Mouse (Mus musculus): Measurements from ENCODE around the gene Ercc8. TPM values are rescaled to one million over a fixed set of nuclear protein-coding genes. Genes with fewer than 3 reads are reported as not detected.

Ercc8 gene
- polyA plus RNA-seq, 1 experiment from 2014 or later = 19.4 TPM

GRCm38 (mm10) chr13:108144086-108144485, 14.4 kb upstream of the Ercc8 start:
- no peaks in the 10 kb centered on the region for H3K4me1 ChIP-seq (replicated peaks; ENCODE audit: control insufficient read depth, insufficient read depth, low read length)
- 89% methylated on average over 8 of the region's 8 CpGs for WGBS

GRCm38 (mm10) chr13:108151782-108152181, 6.7 kb upstream of the Ercc8 start:
- Histone ChIP-seq H3K4me3 (ENCODE audit: low read depth, low read length) (no peak overlapping the region), H3K27ac (ENCODE audit: low read depth) (no peak overlapping the region), H3K4me1 (replicated peaks; ENCODE audit: control insufficient read depth, insufficient read depth, low read length) (no peaks in the 10 kb centered on the region), H3K9me3 (ENCODE audit: control insufficient read depth, low read length) (no peaks in the 10 kb centered on the region), H3K36me3 (ENCODE audit: control insufficient read depth, insufficient read depth, low read length) (no peaks in the 10 kb centered on the region), H3K27me3 (replicated peaks; ENCODE audit: control insufficient read depth, insufficient read depth, low read length) (no peaks in the 10 kb centered on the region), H3K4me2 (ENCODE audit: low read length) (no peak overlapping the region), H3K9ac (ENCODE audit: low read length) (no peak overlapping the region)
- ATAC-seq (replicated peaks; ENCODE audit: low FRiP score, low TSS enrichment, low read depth) = no peak
- DNase-seq (ENCODE audit: low spot score) = no peak

More at GRCm38 (mm10) chr13:108144086-108144485, 14.4 kb upstream of the Ercc8 start:
- Histone ChIP-seq H3K9ac (ENCODE audit: low read length) (no peak overlapping the region), H3K4me3 (ENCODE audit: low read depth, low read length) (no peak overlapping the region), H3K4me2 (ENCODE audit: low read length) (no peak overlapping the region), H3K9me3 (ENCODE audit: control insufficient read depth, low read length) (no peaks in the 10 kb centered on the region), H3K36me3 (ENCODE audit: control insufficient read depth, insufficient read depth, low read length) (no peaks in the 10 kb centered on the region), H3K27me3 (replicated peaks; ENCODE audit: control insufficient read depth, insufficient read depth, low read length) (no peaks in the 10 kb centered on the region), H3K27ac (ENCODE audit: low read depth) (no peak overlapping the region)
- DNase-seq (ENCODE audit: low spot score) (no peak), ATAC-seq (replicated peaks; ENCODE audit: low FRiP score, low TSS enrichment, low read depth) (no peak)

DNA sequence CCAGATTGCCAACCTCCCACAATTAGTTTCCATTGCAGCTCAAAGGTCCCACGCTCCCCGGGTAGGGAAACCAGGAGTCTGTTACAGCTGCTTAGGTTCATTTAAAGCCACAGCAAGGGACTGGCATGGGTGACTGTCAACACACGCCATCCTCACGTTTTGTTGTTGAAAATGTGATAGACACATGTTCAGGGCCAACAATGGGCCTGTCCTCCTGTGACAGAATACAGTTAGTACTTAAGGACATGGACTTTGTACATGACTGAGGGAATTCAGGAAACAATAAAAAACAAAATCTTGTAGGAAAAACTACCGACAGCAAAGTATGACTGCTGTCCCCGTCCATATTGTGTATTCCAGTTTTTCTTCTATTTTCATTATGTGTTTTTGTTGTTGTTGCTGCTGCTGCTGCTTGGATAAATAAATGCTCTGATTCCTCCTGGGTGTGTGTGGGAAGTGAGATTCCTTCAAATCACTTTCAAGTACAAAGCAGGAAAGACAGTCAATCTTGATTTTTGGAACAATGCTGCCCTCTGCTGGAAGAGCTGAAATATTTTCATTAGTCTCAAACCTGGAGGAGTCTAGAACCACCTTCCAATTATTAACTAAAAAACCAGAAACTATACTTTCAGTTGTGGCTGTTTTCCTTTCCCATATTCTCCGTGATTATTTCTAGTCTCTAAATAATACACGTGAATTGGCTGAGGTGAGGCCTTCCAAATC, 5.7 kb upstream of the Ercc8 start:
- no peaks in the 10 kb centered on the region for H3K27me3 ChIP-seq (replicated peaks; ENCODE audit: control insufficient read depth, insufficient read depth, low read length)
- DNase-seq (ENCODE audit: low spot score) (peak; percentile 77), ATAC-seq (replicated peaks; ENCODE audit: low FRiP score, low TSS enrichment, low read depth) (no peak)
- no peak overlapping the region for H3K4me2 ChIP-seq (ENCODE audit: low read length)
- peaks cover 7% of the 10 kb centered on the region; the same call in 1 of the 2 replicates for H3K4me1 ChIP-seq (replicated peaks; ENCODE audit: control insufficient read depth, insufficient read depth, low read length)
- H3K4me3 ChIP-seq (ENCODE audit: low read depth, low read length) = no peak overlapping the region
- H3K9ac ChIP-seq (ENCODE audit: low read length) = no peak overlapping the region
- no peaks in the 10 kb centered on the region for H3K36me3 ChIP-seq (ENCODE audit: control insufficient read depth, insufficient read depth, low read length)
- H3K9me3 ChIP-seq (ENCODE audit: control insufficient read depth, low read length) = no peaks in the 10 kb centered on the region
- no peak overlapping the region for H3K27ac ChIP-seq (ENCODE audit: low read depth)
- WGBS = 60% methylated on average over 8 of the region's 8 CpGs

DNA sequence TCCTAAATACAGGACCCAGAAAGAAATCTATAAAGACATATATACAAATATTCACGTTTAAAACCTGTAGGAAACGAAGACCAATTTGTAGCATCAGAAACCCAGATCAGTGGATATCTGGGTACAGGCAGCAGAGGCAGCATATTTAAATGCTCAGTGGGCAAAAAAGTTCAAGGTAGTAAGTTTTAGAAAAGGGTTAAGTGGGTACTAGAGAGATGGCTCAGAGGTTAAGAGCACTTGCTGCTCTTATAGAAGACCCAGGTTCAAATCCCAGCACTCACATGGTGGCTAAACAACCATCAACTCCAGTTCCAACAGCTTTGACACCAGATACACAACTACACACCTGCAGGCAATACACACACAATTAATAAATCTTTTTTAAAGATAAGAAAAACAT, 1.4 kb upstream of the Ercc8 start:
- 80% methylated on average over 2 of the region's 2 CpGs for WGBS
- DNase-seq (ENCODE audit: low spot score) = no peak
- ATAC-seq (replicated peaks; ENCODE audit: low FRiP score, low TSS enrichment, low read depth) = no peak
- no peaks in the 10 kb centered on the region for H3K27me3 ChIP-seq (replicated peaks; ENCODE audit: control insufficient read depth, insufficient read depth, low read length)
- H3K9ac ChIP-seq (ENCODE audit: low read length) = no peak overlapping the region
- peaks cover 11% of the 10 kb centered on the region for H3K4me1 ChIP-seq (replicated peaks; ENCODE audit: control insufficient read depth, insufficient read depth, low read length)
- H3K4me3 ChIP-seq (ENCODE audit: low read depth, low read length) = 0 out of 2 replicates have a peak overlapping the region, but pooled peaks have one; percentile 72
- H3K4me2 ChIP-seq (ENCODE audit: low read length) = peak overlapping the region; percentile 67
- no peaks in the 10 kb centered on the region for H3K9me3 ChIP-seq (ENCODE audit: control insufficient read depth, low read length)
- H3K36me3 ChIP-seq (ENCODE audit: control insufficient read depth, insufficient read depth, low read length) = peaks cover 5% of the 10 kb centered on the region; the same call in 1 of the 2 replicates
- no peak overlapping the region for H3K27ac ChIP-seq (ENCODE audit: low read depth)

- Histone ChIP-seq H3K27me3 (replicated peaks; ENCODE audit: control insufficient read depth, insufficient read depth, low read length) (no peaks in the 10 kb centered on the region), H3K4me2 (ENCODE audit: low read length) (peak overlapping the region; percentile 67), H3K9me3 (ENCODE audit: control insufficient read depth, low read length) (no peaks in the 10 kb centered on the region), H3K36me3 (ENCODE audit: control insufficient read depth, insufficient read depth, low read length) (peaks cover 5% of the 10 kb centered on the region), H3K9ac (ENCODE audit: low read length) (peak overlapping the region; percentile 40), H3K4me1 (replicated peaks; ENCODE audit: control insufficient read depth, insufficient read depth, low read length) (peaks cover 11% of the 10 kb centered on the region), H3K27ac (ENCODE audit: low read depth) (no peak overlapping the region), H3K4me3 (ENCODE audit: low read depth, low read length) (peak overlapping the region; percentile 72)
- 2% methylated on average over 41 of the region's 42 CpGs for WGBS
- peak; percentile 13; the same call in 1 of the 2 replicates for ATAC-seq (replicated peaks; ENCODE audit: low FRiP score, low TSS enrichment, low read depth)
- peak; percentile 53 for DNase-seq (ENCODE audit: low spot score)
Observed at GRCm38 (mm10) chr13:108157732-108158464, 633 bp upstream of the Ercc8 start.

DNA sequence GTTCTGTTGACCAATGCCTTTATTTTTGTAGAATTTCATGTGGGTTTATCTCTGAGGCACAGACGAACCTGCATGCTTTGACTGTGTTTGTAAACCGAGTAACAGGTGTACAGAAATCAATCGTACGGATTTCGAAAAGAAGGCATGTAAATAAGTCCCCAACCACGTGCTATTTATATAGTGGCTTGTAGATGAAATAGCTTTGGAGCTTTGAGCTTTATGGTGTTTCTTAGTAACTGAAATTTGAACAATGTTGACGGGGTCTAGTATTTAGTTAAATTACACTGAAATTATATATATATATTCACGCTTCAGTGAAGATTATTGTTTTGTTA, 677 bp downstream of the Ercc8 start:
- Histone ChIP-seq H3K27me3 (replicated peaks; ENCODE audit: control insufficient read depth, insufficient read depth, low read length) (no peaks in the 10 kb centered on the region), H3K4me2 (ENCODE audit: low read length) (peak overlapping the region; percentile 96), H3K36me3 (ENCODE audit: control insufficient read depth, insufficient read depth, low read length) (peaks cover 5% of the 10 kb centered on the region), H3K9me3 (ENCODE audit: control insufficient read depth, low read length) (no peaks in the 10 kb centered on the region), H3K9ac (ENCODE audit: low read length) (peak overlapping the region; percentile 63), H3K4me3 (ENCODE audit: low read depth, low read length) (peak overlapping the region; percentile 72), H3K27ac (ENCODE audit: low read depth) (no peak overlapping the region), H3K4me1 (replicated peaks; ENCODE audit: control insufficient read depth, insufficient read depth, low read length) (peaks cover 11% of the 10 kb centered on the region)
- DNase-seq (ENCODE audit: low spot score) (no peak), ATAC-seq (replicated peaks; ENCODE audit: low FRiP score, low TSS enrichment, low read depth) (no peak)
- 6% methylated on average over 8 of the region's 8 CpGs for WGBS

GRCm38 (mm10) chr13:108159963-108160362, 1.4 kb downstream of the Ercc8 start:
- Histone ChIP-seq H3K4me3 (ENCODE audit: low read depth, low read length) (no peak overlapping the region), H3K9me3 (ENCODE audit: control insufficient read depth, low read length) (no peaks in the 10 kb centered on the region), H3K27ac (ENCODE audit: low read depth) (no peak overlapping the region), H3K4me1 (replicated peaks; ENCODE audit: control insufficient read depth, insufficient read depth, low read length) (peaks cover 11% of the 10 kb centered on the region), H3K27me3 (replicated peaks; ENCODE audit: control insufficient read depth, insufficient read depth, low read length) (no peaks in the 10 kb centered on the region), H3K36me3 (ENCODE audit: control insufficient read depth, insufficient read depth, low read length) (peaks cover 5% of the 10 kb centered on the region), H3K4me2 (ENCODE audit: low read length) (no peak overlapping the region), H3K9ac (ENCODE audit: low read length) (no peak overlapping the region)
- ATAC-seq (replicated peaks; ENCODE audit: low FRiP score, low TSS enrichment, low read depth) (no peak), DNase-seq (ENCODE audit: low spot score) (no peak)
- WGBS = 58% methylated on average over 7 of the region's 7 CpGs

DNA sequence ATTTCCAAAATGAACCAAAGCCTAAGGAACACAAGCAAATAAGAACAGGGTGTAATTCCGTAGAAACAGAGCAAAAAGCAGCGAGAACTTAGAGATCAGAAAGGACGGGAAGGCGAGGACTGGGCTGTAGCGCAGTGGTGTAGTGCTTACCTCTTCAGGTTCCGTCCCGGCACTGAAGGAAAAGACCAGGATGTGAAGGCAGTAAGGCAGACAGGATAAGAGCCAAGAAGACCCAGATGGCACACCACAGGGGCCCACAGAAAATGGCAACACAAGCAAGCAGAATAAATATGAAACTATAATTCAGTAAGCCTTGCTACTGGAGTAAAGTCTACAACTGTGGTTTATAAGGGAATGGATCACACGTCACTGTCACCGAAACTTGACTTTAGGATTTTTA, 5.4 kb downstream of the Ercc8 start:
- DNase-seq (ENCODE audit: low spot score) (no peak), ATAC-seq (replicated peaks; ENCODE audit: low FRiP score, low TSS enrichment, low read depth) (no peak)
- no peak overlapping the region for H3K4me3 ChIP-seq (ENCODE audit: low read depth, low read length)
- no peak overlapping the region for H3K4me2 ChIP-seq (ENCODE audit: low read length)
- 95% methylated on average over 9 of the region's 9 CpGs for WGBS
- no peak overlapping the region for H3K27ac ChIP-seq (ENCODE audit: low read depth)
- H3K27me3 ChIP-seq (replicated peaks; ENCODE audit: control insufficient read depth, insufficient read depth, low read length) = no peaks in the 10 kb centered on the region
- H3K9ac ChIP-seq (ENCODE audit: low read length) = no peak overlapping the region
- no peaks in the 10 kb centered on the region for H3K9me3 ChIP-seq (ENCODE audit: control insufficient read depth, low read length)
- H3K36me3 ChIP-seq (ENCODE audit: control insufficient read depth, insufficient read depth, low read length) = peaks cover 5% of the 10 kb centered on the region
- H3K4me1 ChIP-seq (replicated peaks; ENCODE audit: control insufficient read depth, insufficient read depth, low read length) = peaks cover 4% of the 10 kb centered on the region; the same call in 1 of the 2 replicates

All from intestine, embryonic 14.5 days (tissue).